9 mouse cellular contexts compared by ENCODE assay signal in the genomic region with DNA sequence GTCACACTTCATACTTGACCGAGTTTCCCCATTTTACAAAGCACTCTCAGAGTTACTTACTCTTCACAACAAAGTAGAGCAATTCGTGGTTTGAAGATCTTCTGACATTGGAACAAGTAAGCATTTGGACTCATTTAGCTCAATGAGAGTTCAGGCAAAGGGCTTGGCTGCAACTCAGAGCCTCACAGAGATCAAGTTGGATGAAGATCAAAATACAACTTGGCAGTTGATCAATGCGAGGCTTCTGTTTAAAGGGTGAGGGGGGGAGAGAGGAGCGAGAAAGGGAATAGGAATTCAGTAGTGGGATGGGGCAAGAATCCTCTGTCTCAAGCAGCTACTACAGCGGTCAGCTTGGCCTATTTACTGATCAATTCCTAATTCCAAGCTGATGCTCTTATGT. TPM values are rescaled to one million over a fixed set of nuclear protein-coding genes. Genes with fewer than 3 reads are reported as not detected.
DNase-seq lines count a peak whose midpoint lies in the region; ATAC-seq and TF ChIP-seq lines count a peak whose summit lies in the region.
"Had no signal": no experiment of that assay in that cellular context is flagged by ENCODE, and none has a peak within 500 bp of the region (broad histone marks: within the 10 kb centered on the region; RNA-seq: fewer than 3 reads in every experiment).

No protein-coding gene starts in this region.

- H3K36me3 ChIP-seq in kidney, postnatal 0 days (ENCODE audit: insufficient read depth, low read length) = no peaks in the 10 kb centered on the region
- no peaks in the 10 kb centered on the region for H3K36me3 ChIP-seq in kidney, embryonic 15.5 days
- no peaks in the 10 kb centered on the region for H3K36me3 ChIP-seq in forebrain, postnatal 0 days (ENCODE audit: insufficient read depth)
- H3K36me3 ChIP-seq: neural tube, embryonic 12.5 days had no signal

- no peak for ATAC-seq in kidney, postnatal 0 days (replicated peaks; ENCODE audit: low FRiP score, low read depth)
- ATAC-seq in kidney, embryonic 15.5 days (replicated peaks; ENCODE audit: low FRiP score) = no peak
- ATAC-seq in forebrain, postnatal 0 days = peak; percentile 90

- H3K4me3 ChIP-seq in kidney, postnatal 0 days (replicated peaks; ENCODE audit: low read depth, low read length) = no peak overlapping the region
- H3K4me3 ChIP-seq in kidney, embryonic 15.5 days (replicated peaks) = no peak overlapping the region
- no peak overlapping the region for H3K4me3 ChIP-seq in forebrain, postnatal 0 days (ENCODE audit: low read depth, low read length)
- H3K4me3 ChIP-seq: neural tube, embryonic 12.5 days had no signal

- H3K27me3 ChIP-seq in kidney, postnatal 0 days (ENCODE audit: insufficient read depth, low read length) = no peaks in the 10 kb centered on the region
- no peaks in the 10 kb centered on the region for H3K27me3 ChIP-seq in kidney, embryonic 15.5 days
- no peaks in the 10 kb centered on the region for H3K27me3 ChIP-seq in forebrain, postnatal 0 days (ENCODE audit: insufficient read depth, low read length)
- H3K27me3 ChIP-seq: neural tube, embryonic 12.5 days had no signal

- TF ChIP-seq CTCF in kidney, postnatal 0 days (IDR thresholded peaks at IDR 0.05; ENCODE audit: low read depth) = no peak
- TF ChIP-seq CTCF in forebrain, postnatal 0 days (IDR thresholded peaks at IDR 0.05; ENCODE audit: low read depth) = no peak

- DNase-seq in adrenal gland, postnatal 10 days = peak; percentile 48
- DNase-seq in adrenal gland, adult 8-10 months = no peak
- peak; percentile 69 for DNase-seq in kidney, postnatal 0 days (ENCODE audit: low spot score)
- DNase-seq in forebrain, postnatal 0 days = peak; percentile 87
- DNase-seq in lung, postnatal 14 days = peak; percentile 55
- no peak for DNase-seq in gastrocnemius, postnatal 36 days
- no peak for DNase-seq in gastrocnemius, postnatal 14 days

- intact Hi-C loops in gastrocnemius, postnatal 36 days (cut with DNase I) = no loop called here
- intact Hi-C loops in gastrocnemius, postnatal 14 days (cut with DNase I; ENCODE audit: low total_unique reads) = loop anchor here (5.0 kb wide), 1 partner anchor 62 kb away; no protein-coding TSS in a partner anchor

- H3K9ac ChIP-seq in kidney, postnatal 0 days (ENCODE audit: low read depth, low read length) = no peak overlapping the region
- H3K9ac ChIP-seq in kidney, embryonic 15.5 days = no peak overlapping the region
- no peak overlapping the region for H3K9ac ChIP-seq in forebrain, postnatal 0 days
- H3K9ac ChIP-seq: neural tube, embryonic 12.5 days had no signal

- no peak overlapping the region for H3K27ac ChIP-seq in kidney, postnatal 0 days
- H3K27ac ChIP-seq in kidney, embryonic 15.5 days = no peak overlapping the region
- H3K27ac ChIP-seq in forebrain, postnatal 0 days (ENCODE audit: low read depth, low read length) = no peak overlapping the region
- H3K27ac ChIP-seq: neural tube, embryonic 12.5 days had no signal

- H3K4me1 ChIP-seq in kidney, postnatal 0 days (replicated peaks; ENCODE audit: insufficient read depth, low read length) = no peaks in the 10 kb centered on the region
- no peaks in the 10 kb centered on the region for H3K4me1 ChIP-seq in kidney, embryonic 15.5 days
- H3K4me1 ChIP-seq in forebrain, postnatal 0 days (ENCODE audit: insufficient read depth) = no peaks in the 10 kb centered on the region
- H3K4me1 ChIP-seq: neural tube, embryonic 12.5 days had no signal

- no peaks in the 10 kb centered on the region for H3K9me3 ChIP-seq in kidney, postnatal 0 days (replicated peaks; ENCODE audit: low read length)
- H3K9me3 ChIP-seq in kidney, embryonic 15.5 days (replicated peaks) = no peaks in the 10 kb centered on the region
- no peaks in the 10 kb centered on the region for H3K9me3 ChIP-seq in forebrain, postnatal 0 days (ENCODE audit: low read length)
- H3K9me3 ChIP-seq: neural tube, embryonic 12.5 days had no signal

- no peak overlapping the region for H3K4me2 ChIP-seq in kidney, postnatal 0 days (ENCODE audit: low read length)
- no peak overlapping the region for H3K4me2 ChIP-seq in kidney, embryonic 15.5 days
- H3K4me2 ChIP-seq in forebrain, postnatal 0 days (ENCODE audit: low read depth) = no peak overlapping the region
- H3K4me2 ChIP-seq: neural tube, embryonic 12.5 days had no signal

- 35% methylated on average over 5 of the region's 5 CpGs for WGBS in kidney, postnatal 0 days
- 44% methylated on average over 5 of the region's 5 CpGs for WGBS in kidney, embryonic 15.5 days
- WGBS in forebrain, postnatal 0 days = 24% methylated on average over 5 of the region's 5 CpGs

RNA-seq across cellular contexts. Expression of a gene that starts 26.2 kb away (rescaled TPM):
- 100 to 1,000 TPM; 360 to 367 TPM for total RNA-seq in adrenal gland, postnatal 10 days (2021)
- 100 to 1,000 TPM; 240 to 766 (median 475) TPM for total RNA-seq in adrenal gland, adult 8-10 months (2022)
- 361 and 381 TPM in 2 replicates for polyA plus RNA-seq in kidney, postnatal 0 days (2015; fragmentation: Nextera tagmentation; extraction: Ambion mirVana)
- 489 and 496 TPM in 2 replicates for polyA plus RNA-seq in kidney, embryonic 15.5 days (2015; fragmentation: Nextera tagmentation; extraction: Ambion mirVana)
- 102 and 126 TPM in 2 replicates for total RNA-seq in forebrain, postnatal 0 days (2014; rRNA removed)
- polyA plus RNA-seq in forebrain, postnatal 0 days (2015; fragmentation: Nextera tagmentation; extraction: Ambion mirVana) = 203 and 234 TPM in 2 replicates
- total RNA-seq in gastrocnemius, postnatal 36 days (2021) = 100 to 1,000 TPM; 104 to 117 TPM
- total RNA-seq in gastrocnemius, postnatal 14 days (2021) = 10 to 100 TPM; 70.1 to 78.6 TPM

Comparison
In these comparisons a context has a peak if more than half of its experiments do, and no peak if none do; other contexts are left out.
1. DNase-seq: peak in adrenal gland, postnatal 10 days (single experiment), kidney, postnatal 0 days (single experiment), forebrain, postnatal 0 days (single experiment) and lung, postnatal 14 days (single experiment); none in adrenal gland, adult 8-10 months (single experiment), gastrocnemius, postnatal 36 days (0 of 2) and gastrocnemius, postnatal 14 days (single experiment).